Mouse (Mus musculus) ES-E14 (cell line): ENCODE measurements around the gene Eps8l2.

Experiments used
- HCFC1 ChIP-seq: IDR thresholded peaks from 2 replicates; pipeline ENCODE4 v1.6.1; 2012; ENCODE audit warnings: low read length, inconsistent platforms, borderline replicate concordance; ENCODE audit not compliant: insufficient read depth
- ZNF384 ChIP-seq: IDR thresholded peaks from 2 replicates; pipeline ENCODE4 v1.6.1; 2012; ENCODE audit warnings: low read depth, low read length, inconsistent platforms

DNA sequence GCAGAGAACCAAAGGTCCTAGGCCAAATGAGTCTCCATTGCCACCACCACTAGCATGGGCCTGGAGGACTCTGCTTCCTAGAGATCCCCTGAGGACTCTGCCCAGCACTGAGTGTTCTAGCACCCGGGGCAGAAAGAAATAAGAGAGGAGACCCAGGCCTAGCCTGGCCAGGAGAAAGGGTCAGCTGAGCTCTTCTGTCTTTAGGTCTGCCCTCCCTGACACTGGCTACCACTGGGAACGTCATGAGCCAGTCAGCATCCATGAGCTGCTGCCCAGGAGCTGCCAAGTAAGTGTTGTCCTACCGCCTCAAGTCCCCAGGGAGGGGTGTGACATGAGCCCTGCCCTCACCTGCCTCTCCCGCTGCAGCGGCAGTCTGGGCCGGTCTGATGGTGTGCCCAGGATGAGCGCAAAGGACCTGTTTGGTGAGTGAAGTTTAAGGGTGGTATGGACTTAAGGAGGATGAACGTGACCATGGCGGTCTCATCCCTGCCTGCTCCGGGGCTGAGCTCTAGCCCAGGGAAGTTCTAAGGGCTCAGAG is 3.1 kb downstream of the Eps8l2 start:
- TF ChIP-seq HCFC1 (no peak), ZNF384 (no peak)
